Comparison of ENCODE assay signal across 11 mouse cellular contexts in genomic region chr8:70137890-70138289, GRCm38 (mm10). TPM values are rescaled to one million over a fixed set of nuclear protein-coding genes. Genes with fewer than 3 reads are reported as not detected.
A peak's percentile ranks its signal among the peaks of the same experiment; 100 is the strongest.
DNase-seq lines count a peak whose midpoint lies in the region; ATAC-seq and TF ChIP-seq lines count a peak whose summit lies in the region.
"Had no signal": no experiment of that assay in that cellular context is flagged by ENCODE, and none has a peak within 500 bp of the region (broad histone marks: within the 10 kb centered on the region; RNA-seq: fewer than 3 reads in every experiment).

No protein-coding gene starts in this region.

- TF ChIP-seq EP300 in heart, adult 2 months (IDR thresholded peaks at IDR 0.05; ENCODE audit: insufficient read depth, low read depth, low read length): no peak
- no peak for TF ChIP-seq EP300 in ES-Bruce4 (IDR thresholded peaks at IDR 0.05; ENCODE audit: insufficient read depth, low read depth, low read length)

- H3K4me2 ChIP-seq in hindbrain, embryonic 12.5 days (replicated peaks): peak overlapping the region; percentile 83

- intact Hi-C loops in heart, adult 2 months (cut with DNase I): loop anchor here (2.0 kb wide), 2 partner anchors 35 to 95 kb away; partner anchors contain the start of genes Mau2, Sugp1 and Tmem161a
- intact Hi-C loops in heart, postnatal 14 days (cut with DNase I): loop anchor here (2.0 kb wide), 1 partner anchor 33 kb away; no protein-coding TSS in a partner anchor

- peak overlapping the region; percentile 75 for H3K4me3 ChIP-seq in heart, adult 2 months
- H3K4me3 ChIP-seq in ES-Bruce4 (ENCODE audit: low read depth, low read length): no peak overlapping the region
- peak overlapping the region; percentile 73 for H3K4me3 ChIP-seq in hindbrain, embryonic 12.5 days
- H3K4me3 ChIP-seq in midbrain, embryonic 10.5 days: peak overlapping the region; percentile 62

- no peaks in the 10 kb centered on the region for H3K9me3 ChIP-seq in ES-Bruce4 (replicated peaks; ENCODE audit: control insufficient read depth, insufficient read depth, low read length, poor library complexity, severe bottlenecking)
- H3K9me3 ChIP-seq in hindbrain, embryonic 12.5 days (replicated peaks): no peaks in the 10 kb centered on the region
- no peaks in the 10 kb centered on the region for H3K9me3 ChIP-seq in midbrain, embryonic 10.5 days (replicated peaks)

- ATAC-seq in hindbrain, embryonic 12.5 days (ENCODE audit: low FRiP score): no peak

- no peaks in the 10 kb centered on the region for H3K27me3 ChIP-seq in heart, adult 2 months (ENCODE audit: control insufficient read depth, insufficient read depth, low read length)
- H3K27me3 ChIP-seq in ES-Bruce4 (ENCODE audit: control insufficient read depth, insufficient read depth, low read length, poor library complexity, severe bottlenecking): no peaks in the 10 kb centered on the region
- H3K27me3 ChIP-seq in hindbrain, embryonic 12.5 days: no peaks in the 10 kb centered on the region
- no peaks in the 10 kb centered on the region for H3K27me3 ChIP-seq in midbrain, embryonic 10.5 days (ENCODE audit: low read depth, poor library complexity, severe bottlenecking)

- DNase-seq in heart, adult 2 months: no peak
- DNase-seq in heart, postnatal 14 days: no peak
- no peak for DNase-seq in midbrain, embryonic 10.5 days (ENCODE audit: low spot score)
- DNase-seq in right cerebral cortex, postnatal 14 days: no peak
- DNase-seq in urinary bladder, postnatal 14 days (ENCODE audit: low spot score): no peak
- no peak for DNase-seq in urinary bladder, adult 18-20 months (ENCODE audit: low spot score in 2 of 2)
- DNase-seq: adrenal gland, adult 2 months; B cell, adult 2 months had no signal

- no peaks in the 10 kb centered on the region for H3K36me3 ChIP-seq in heart, adult 2 months (ENCODE audit: control insufficient read depth, insufficient read depth, low read length)
- H3K36me3 ChIP-seq in ES-Bruce4 (ENCODE audit: control insufficient read depth, insufficient read depth, low read length, poor library complexity, severe bottlenecking): peaks cover 28% of the 10 kb centered on the region
- peaks cover 50% of the 10 kb centered on the region for H3K36me3 ChIP-seq in hindbrain, embryonic 12.5 days
- H3K36me3 ChIP-seq in midbrain, embryonic 10.5 days: peaks cover 54% of the 10 kb centered on the region

- no peaks in the 10 kb centered on the region for H3K79me2 ChIP-seq in heart, adult 2 months (replicated peaks; ENCODE audit: control insufficient read depth, insufficient read depth, low read length)

- H3K9ac ChIP-seq in heart, adult 2 months (ENCODE audit: low read depth, low read length): no peak overlapping the region
- 0 out of 2 replicates have a peak overlapping the region, but pooled peaks have one; percentile 72 for H3K9ac ChIP-seq in ES-Bruce4 (ENCODE audit: low read depth, poor library complexity, severe bottlenecking)
- peak overlapping the region; percentile 41 for H3K9ac ChIP-seq in hindbrain, embryonic 12.5 days

- peaks cover 9% of the 10 kb centered on the region for H3K4me1 ChIP-seq in heart, adult 2 months (ENCODE audit: control insufficient read depth, insufficient read depth, low read length)
- H3K4me1 ChIP-seq in ES-Bruce4 (ENCODE audit: control insufficient read depth, insufficient read depth, low read length): peaks cover 5% of the 10 kb centered on the region
- H3K4me1 ChIP-seq in hindbrain, embryonic 12.5 days: peaks cover 21% of the 10 kb centered on the region
- peaks cover 25% of the 10 kb centered on the region for H3K4me1 ChIP-seq in midbrain, embryonic 10.5 days

- TF ChIP-seq CTCF in heart, adult 2 months (IDR thresholded peaks at IDR 0.05): no peak
- TF ChIP-seq CTCF in ES-Bruce4 (IDR thresholded peaks at IDR 0.05; ENCODE audit: low read depth, low read length): no peak

- no peak overlapping the region; the same call in 1 of the 2 replicates for H3K27ac ChIP-seq in heart, adult 2 months
- no peak overlapping the region for H3K27ac ChIP-seq in ES-Bruce4 (ENCODE audit: insufficient read depth, low read length)
- H3K27ac ChIP-seq in hindbrain, embryonic 12.5 days: no peak overlapping the region
- no peak overlapping the region for H3K27ac ChIP-seq in midbrain, embryonic 10.5 days (replicated peaks)

- TF ChIP-seq POLR2A in heart, adult 2 months (IDR thresholded peaks at IDR 0.05; ENCODE audit: insufficient read depth, low read depth, low read length): no peak
- TF ChIP-seq POLR2A in ES-Bruce4 (IDR thresholded peaks at IDR 0.05; ENCODE audit: insufficient read depth, low read length): no peak

- WGBS in heart, adult 2 months: 60% methylated on average over 4 of the region's 4 CpGs
- WGBS in hindbrain, embryonic 12.5 days: 79% methylated on average over 4 of the region's 4 CpGs
- 85% methylated on average over 4 of the region's 4 CpGs for WGBS in midbrain, embryonic 10.5 days

RNA-seq across cellular contexts. Expression of gene Rfxank, which starts 1.1 kb away (rescaled TPM):
- 10 to 100 TPM; 18.1 to 18.6 TPM for total RNA-seq in heart, adult 2 months (2021)
- polyA plus RNA-seq in heart, adult 2 months (2012; rRNA removed): 30.9 and 41.5 TPM in 2 replicates
- 10 to 100 TPM; 17.7 to 20.1 TPM for total RNA-seq in heart, postnatal 14 days (2021)
- polyA plus RNA-seq in ES-Bruce4 (2011; ENCODE audit: insufficient read depth, insufficient read length, low read depth, missing spikeins): 7.9 and 8.2 TPM in 2 replicates
- polyA plus RNA-seq in hindbrain, embryonic 12.5 days (2016; fragmentation: Nextera tagmentation; extraction: Ambion mirVana): 17.0 and 21.0 TPM in 2 replicates
- polyA plus RNA-seq in midbrain, embryonic 10.5 days (2016; fragmentation: Nextera tagmentation; extraction: Ambion mirVana): 16.1 and 18.1 TPM in 2 replicates

RNA-seq across cellular contexts. Expression of gene Borcs8, which starts 1.4 kb away (rescaled TPM):
- 10 to 100 TPM; 22.6 to 23.7 TPM for total RNA-seq in heart, adult 2 months (2021)
- polyA plus RNA-seq in heart, adult 2 months (2012; rRNA removed): 45.3 and 46.6 TPM in 2 replicates
- total RNA-seq in heart, postnatal 14 days (2021): 10 to 100 TPM; 25.8 to 31.3 TPM
- polyA plus RNA-seq in ES-Bruce4 (2011; ENCODE audit: insufficient read depth, insufficient read length, low read depth, missing spikeins): 24.1 and 28.3 TPM in 2 replicates
- polyA plus RNA-seq in hindbrain, embryonic 12.5 days (2016; fragmentation: Nextera tagmentation; extraction: Ambion mirVana): 38.2 and 42.1 TPM in 2 replicates
- 38.2 and 41.3 TPM in 2 replicates for polyA plus RNA-seq in midbrain, embryonic 10.5 days (2016; fragmentation: Nextera tagmentation; extraction: Ambion mirVana)

RNA-seq across cellular contexts. Expression of gene Mef2b, which starts 1.6 kb away (rescaled TPM):
- under 1 TPM; 0.25 to 0.44 TPM for total RNA-seq in heart, adult 2 months (2021)
- 0.27 and 0.38 TPM in 2 replicates for polyA plus RNA-seq in heart, adult 2 months (2012; rRNA removed)
- under 1 TPM in 1 of 2 experiments, not detected in 1; 0.37 TPM for total RNA-seq in heart, postnatal 14 days (2021)
- 4.4 and 5.8 TPM in 2 replicates for polyA plus RNA-seq in ES-Bruce4 (2011; ENCODE audit: insufficient read depth, insufficient read length, low read depth, missing spikeins)
- 0.32 and 0.70 TPM in 2 replicates for polyA plus RNA-seq in hindbrain, embryonic 12.5 days (2016; fragmentation: Nextera tagmentation; extraction: Ambion mirVana)
- polyA plus RNA-seq in midbrain, embryonic 10.5 days (2016; fragmentation: Nextera tagmentation; extraction: Ambion mirVana): 0.46 and 0.86 TPM in 2 replicates

RNA-seq across cellular contexts. Expression of gene Nr2c2ap, which starts 6.8 kb away (rescaled TPM):
- total RNA-seq in heart, adult 2 months (2021): 1 to 10 TPM; 5.5 to 7.6 TPM
- 7.0 and 10.7 TPM in 2 replicates for polyA plus RNA-seq in heart, adult 2 months (2012; rRNA removed)
- total RNA-seq in heart, postnatal 14 days (2021): 1 to 10 TPM; 7.4 to 7.9 TPM
- 38.0 and 42.7 TPM in 2 replicates for polyA plus RNA-seq in ES-Bruce4 (2011; ENCODE audit: insufficient read depth, insufficient read length, low read depth, missing spikeins)
- polyA plus RNA-seq in hindbrain, embryonic 12.5 days (2016; fragmentation: Nextera tagmentation; extraction: Ambion mirVana): 24.7 and 27.2 TPM in 2 replicates
- 28.4 and 30.7 TPM in 2 replicates for polyA plus RNA-seq in midbrain, embryonic 10.5 days (2016; fragmentation: Nextera tagmentation; extraction: Ambion mirVana)

RNA-seq across cellular contexts. Expression of gene Ncan, which starts 17.2 kb away (rescaled TPM):
- under 1 TPM in 1 of 2 experiments, not detected in 1; 0.02 TPM for total RNA-seq in heart, adult 2 months (2021)
- 0.08 and 0.18 TPM in 2 replicates for polyA plus RNA-seq in heart, adult 2 months (2012; rRNA removed)
- total RNA-seq in heart, postnatal 14 days (2021): under 1 TPM; 0.02 to 0.07 TPM
- 1.4 and 1.6 TPM in 2 replicates for polyA plus RNA-seq in ES-Bruce4 (2011; ENCODE audit: insufficient read depth, insufficient read length, low read depth, missing spikeins)
- 92.0 and 107 TPM in 2 replicates for polyA plus RNA-seq in hindbrain, embryonic 12.5 days (2016; fragmentation: Nextera tagmentation; extraction: Ambion mirVana)
- polyA plus RNA-seq in midbrain, embryonic 10.5 days (2016; fragmentation: Nextera tagmentation; extraction: Ambion mirVana): 14.4 and 44.7 TPM in 2 replicates
- total RNA-seq: megakaryocyte-erythroid progenitor cell, adult 5-6 weeks had no signal
